Mouse (Mus musculus) Patski (cell line): ENCODE measurements at regions not wholly inside any gene's neighbourhood (a gene's known extent, or its start where the extent isn't known, plus 50 kb on each side); places are given as distances from the start of the nearest gene placed in this dataset.

ENCODE experiments used
- ATAC-seq: fragments of 100-300 bp; one replicate; pipeline ENCODE4 v1.8.0; 2021
- CTCF ChIA-PET: fragments of 350-600 bp; sonication (Branson Sonifier 250); formaldehyde crosslinking; loops from one replicate; lab custom pipeline; 2022; ENCODE audit warnings: inconsistent platforms; lab: Charles Lee
- POLR2A ChIA-PET: fragments of 350-600 bp; sonication (Branson Sonifier 250); formaldehyde crosslinking; loops from one replicate; lab custom pipeline; 2022; ENCODE audit warnings: antibody characterized with exemption, inconsistent platforms; lab: Charles Lee
- DNase-seq: peaks from one replicate; pipeline ENCODE4 v3.0.0-alpha.2; 2011; ENCODE audit warnings: low read depth, low spot score
- H3K27me3 ChIP-seq: fragments of 371-371 bp; one replicate; pipeline ENCODE4 v1.5.1; 2021
- CTCF ChIP-seq: fragments of 100-300 bp; IDR thresholded peaks from one replicate; pipeline ENCODE4 v1.5.1; 2021
- in situ Hi-C: fragments of 300-500 bp; cut with MboI; formaldehyde crosslinking; loops from 3 replicates; pipeline ENCODE4 v1.11.1; 2018; ENCODE audit warnings: low pct_unique_long_range_greater_than_20kb, mixed read lengths

- POLR2A ChIA-PET: no interaction called here
- CTCF ChIA-PET: no interaction called here
- no peak for TF ChIP-seq CTCF
- DNase-seq (no peak), ATAC-seq (no peak)
- in situ Hi-C loops: no loop called here
- H3K27me3 ChIP-seq: peaks cover 3% of the 10 kb centered on the region
Observed at GRCm38 (mm10) chr8:116267021-116267420, 237.8 kb upstream of the Dynlrb2 start.

- ChIA-PET CTCF (no interaction called here), POLR2A (no interaction called here)
- in situ Hi-C loops: no loop called here
- TF ChIP-seq CTCF: no peak
- peaks cover 3% of the 10 kb centered on the region for H3K27me3 ChIP-seq
- ATAC-seq: no peak
- DNase-seq: no peak
Observed at GRCm38 (mm10) chr8:116265591-116265990, 239.2 kb upstream of the Dynlrb2 start.

GRCm38 (mm10) chr8:116264078-116264477 lies 240.7 kb upstream of the Dynlrb2 start:
- CTCF ChIA-PET: no interaction called here
- no peak for DNase-seq
- POLR2A ChIA-PET: no interaction called here
- H3K27me3 ChIP-seq: peaks cover 3% of the 10 kb centered on the region
- TF ChIP-seq CTCF: no peak
- ATAC-seq: no peak
- in situ Hi-C loops: no loop called here

GRCm38 (mm10) chr8:116261286-116261685 lies 243.5 kb upstream of the Dynlrb2 start:
- POLR2A ChIA-PET: no interaction called here
- ATAC-seq (peak; percentile 74), DNase-seq (peak; percentile 43)
- H3K27me3 ChIP-seq: peaks cover 14% of the 10 kb centered on the region
- TF ChIP-seq CTCF: no peak
- in situ Hi-C loops: no loop called here
- CTCF ChIA-PET: no interaction called here

- H3K27me3 ChIP-seq: peaks cover 22% of the 10 kb centered on the region
- ChIA-PET POLR2A (no interaction called here), CTCF (no interaction called here)
- in situ Hi-C loops: no loop called here
- no peak for TF ChIP-seq CTCF
- no peak for ATAC-seq
- no peak for DNase-seq
Observed at GRCm38 (mm10) chr8:116255398-116255797, 249.4 kb upstream of the Dynlrb2 start.

GRCm38 (mm10) chr8:116252455-116253216 lies 252.1 kb upstream of the Dynlrb2 start:
- in situ Hi-C loops: no loop called here
- CTCF ChIA-PET: interaction anchor here (1.1 kb wide), 1 partner anchor 24 kb away, joined by 3 read pairs; no protein-coding TSS in a partner anchor
- no peak for ATAC-seq
- POLR2A ChIA-PET: no interaction called here
- TF ChIP-seq CTCF: no peak
- H3K27me3 ChIP-seq: peaks cover 14% of the 10 kb centered on the region
- DNase-seq: no peak

- H3K27me3 ChIP-seq: no peaks in the 10 kb centered on the region
- ChIA-PET POLR2A (no interaction called here), CTCF (no interaction called here)
- in situ Hi-C loops: no loop called here
- ATAC-seq (no peak), DNase-seq (no peak)
- no peak for TF ChIP-seq CTCF
Observed at GRCm38 (mm10) chr8:116248398-116248797, 256.4 kb upstream of the Dynlrb2 start.

GRCm38 (mm10) chr8:116243493-116243892 lies 261.3 kb upstream of the Dynlrb2 start:
- ChIA-PET POLR2A (no interaction called here), CTCF (no interaction called here)
- no peak for TF ChIP-seq CTCF
- DNase-seq (no peak), ATAC-seq (no peak)
- in situ Hi-C loops: no loop called here
- H3K27me3 ChIP-seq: peaks cover 7% of the 10 kb centered on the region

GRCm38 (mm10) chr8:116242972-116243371 lies 261.8 kb upstream of the Dynlrb2 start:
- in situ Hi-C loops: no loop called here
- no peak for TF ChIP-seq CTCF
- ChIA-PET CTCF (no interaction called here), POLR2A (no interaction called here)
- DNase-seq: no peak
- H3K27me3 ChIP-seq: peaks cover 7% of the 10 kb centered on the region
- no peak for ATAC-seq

GRCm38 (mm10) chr8:116241987-116242242 lies 262.9 kb upstream of the Dynlrb2 start:
- POLR2A ChIA-PET: no interaction called here
- ATAC-seq (no peak), DNase-seq (no peak)
- CTCF ChIA-PET: no interaction called here
- no peak for TF ChIP-seq CTCF
- in situ Hi-C loops: no loop called here
- peaks cover 7% of the 10 kb centered on the region for H3K27me3 ChIP-seq

GRCm38 (mm10) chr8:116241146-116241986 lies 263.4 kb upstream of the Dynlrb2 start:
- POLR2A ChIA-PET: no interaction called here
- CTCF ChIA-PET: no interaction called here
- no peak for ATAC-seq
- no peak for DNase-seq
- peaks cover 7% of the 10 kb centered on the region for H3K27me3 ChIP-seq
- TF ChIP-seq CTCF: no peak
- in situ Hi-C loops: no loop called here
